Mouse (Mus musculus) left cerebral cortex, postnatal 4 days (tissue): Measurements from ENCODE around the gene Adgrl1. TPM values are rescaled to one million over a fixed set of nuclear protein-coding genes. Genes with fewer than 3 reads are reported as not detected.

Source experiments
- DNase-seq: peaks from one replicate; pipeline ENCODE4 v3.0.0-alpha.2; 2022
- intact Hi-C: fragments of 180-260 bp; cut with DNase I; formaldehyde crosslinking; loops from one replicate; pipeline ENCODE4 v1.15.1; 2025
- total RNA-seq, 2 experiments: library from RNA; stranded (reverse); gene quantifications; 2 replicates each; pipeline ENCODE4 v1.2.3; 2021

Gene Adgrl1
- 100 to 1,000 TPM; 398 to 418 TPM for total RNA-seq

DNA sequence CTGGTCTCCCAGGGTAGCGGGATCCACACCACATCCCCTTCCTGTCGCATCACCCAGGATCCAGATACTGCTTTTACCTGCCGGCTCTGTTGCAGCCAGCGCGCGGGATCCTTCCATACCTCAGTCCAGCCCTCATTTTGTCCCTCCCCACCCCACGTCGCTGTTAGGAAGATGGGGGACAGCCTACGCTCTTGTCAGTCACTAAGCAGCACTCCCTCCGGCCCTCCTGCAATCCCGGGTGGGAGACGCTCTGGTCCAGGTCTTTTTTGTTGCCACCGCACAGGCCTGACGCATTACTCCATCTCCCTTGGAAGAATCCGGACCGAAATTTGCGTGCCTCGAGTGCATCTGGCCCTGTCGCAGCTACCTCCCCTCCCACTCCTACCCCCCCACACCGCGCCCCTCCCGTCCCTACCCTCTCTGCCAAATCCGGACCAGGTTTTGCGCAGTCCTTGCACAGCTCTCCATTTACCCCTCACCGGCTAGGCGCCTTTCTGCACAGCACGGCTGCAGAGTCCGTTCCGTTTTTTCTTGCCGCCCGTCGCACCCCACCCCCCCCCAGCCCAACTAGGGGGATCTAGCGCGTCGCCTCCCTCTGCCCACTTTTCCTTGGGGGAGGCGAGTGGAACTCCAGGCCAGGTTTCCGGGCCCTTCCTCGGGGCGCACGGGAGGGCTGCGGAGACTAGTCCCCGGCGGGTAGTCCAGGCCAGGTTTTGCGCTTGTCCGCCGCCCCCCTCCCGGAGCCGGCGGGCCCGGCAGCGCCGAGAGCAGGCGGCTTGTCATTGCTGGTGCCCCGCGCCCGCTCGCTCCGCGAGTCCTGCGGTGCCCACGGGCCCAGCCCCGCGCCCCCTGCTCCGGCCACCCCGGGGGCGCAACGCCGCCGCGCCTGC, at the start of gene Adgrl1:
TSS of gene Adgrl1 (plus strand) at position 743 of the 890 bp plus-strand sequence.
- intact Hi-C loops: loop anchor here (5.0 kb wide), 1 partner anchor 117 kb away; no protein-coding TSS in a partner anchor

DNA sequence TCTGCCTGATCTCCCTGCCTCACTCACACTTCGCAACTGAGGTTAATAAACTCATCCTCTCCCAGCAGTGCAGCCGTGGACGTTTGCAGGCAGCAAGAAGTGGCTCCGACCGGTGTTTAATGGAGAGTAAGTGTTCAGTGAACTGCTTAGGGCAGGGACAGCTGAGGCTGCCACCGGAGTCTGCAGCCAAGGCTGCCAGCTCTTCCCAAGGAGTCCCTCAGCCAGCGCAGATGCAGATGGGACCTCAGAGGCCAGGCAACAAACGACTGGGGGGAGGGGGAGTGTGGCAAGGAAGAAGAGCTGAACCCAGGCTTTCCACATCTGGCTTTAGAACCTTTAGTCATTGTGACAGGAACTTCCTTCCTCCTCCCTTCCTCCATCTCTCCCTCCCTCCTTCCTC, 47.6 kb upstream of the Adgrl1 start:
- intact Hi-C loops: no loop called here

More for the DNA sequence above, at the start of gene Adgrl1:
- peak; percentile 98 for DNase-seq

DNA sequence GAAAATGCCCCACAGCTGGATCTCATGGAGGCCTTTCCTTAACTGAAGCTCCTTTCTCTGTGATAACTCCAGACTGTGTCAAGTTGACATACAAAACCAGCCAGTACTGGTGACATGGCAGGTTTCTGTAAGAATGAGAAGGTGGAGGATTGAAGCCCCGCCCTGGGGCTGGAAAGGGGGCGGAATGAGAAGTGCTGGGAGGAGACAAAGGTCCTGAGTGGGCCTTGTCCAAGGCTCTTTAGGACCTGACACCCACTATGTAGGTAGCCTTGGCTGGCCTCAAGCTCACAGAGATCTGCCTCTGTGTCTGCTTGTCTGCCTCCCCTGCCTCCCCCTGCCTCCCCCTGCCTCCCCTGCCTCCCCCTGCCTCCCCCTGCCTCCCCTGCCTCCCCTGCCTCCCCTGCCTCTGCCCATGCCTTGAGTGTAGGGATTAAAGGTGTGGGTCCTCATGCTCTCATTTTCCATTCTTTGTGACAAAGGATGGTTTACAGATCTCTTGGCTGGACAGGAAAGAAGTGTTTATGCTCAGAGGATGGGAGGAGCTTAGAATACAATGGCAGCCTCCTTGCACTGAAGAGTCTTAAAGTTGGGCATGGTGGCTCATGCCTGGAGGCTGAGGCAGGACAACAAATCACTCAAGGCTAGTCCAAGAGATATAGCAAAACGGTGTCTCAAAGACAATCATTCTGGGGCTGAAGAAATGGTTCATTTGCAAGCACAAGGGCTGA, 46.4 kb upstream of the Adgrl1 start:
- intact Hi-C loops: no loop called here
- DNase-seq: no peak

More for the DNA sequence above, 47.6 kb upstream of the Adgrl1 start:
- no peak for DNase-seq

DNA sequence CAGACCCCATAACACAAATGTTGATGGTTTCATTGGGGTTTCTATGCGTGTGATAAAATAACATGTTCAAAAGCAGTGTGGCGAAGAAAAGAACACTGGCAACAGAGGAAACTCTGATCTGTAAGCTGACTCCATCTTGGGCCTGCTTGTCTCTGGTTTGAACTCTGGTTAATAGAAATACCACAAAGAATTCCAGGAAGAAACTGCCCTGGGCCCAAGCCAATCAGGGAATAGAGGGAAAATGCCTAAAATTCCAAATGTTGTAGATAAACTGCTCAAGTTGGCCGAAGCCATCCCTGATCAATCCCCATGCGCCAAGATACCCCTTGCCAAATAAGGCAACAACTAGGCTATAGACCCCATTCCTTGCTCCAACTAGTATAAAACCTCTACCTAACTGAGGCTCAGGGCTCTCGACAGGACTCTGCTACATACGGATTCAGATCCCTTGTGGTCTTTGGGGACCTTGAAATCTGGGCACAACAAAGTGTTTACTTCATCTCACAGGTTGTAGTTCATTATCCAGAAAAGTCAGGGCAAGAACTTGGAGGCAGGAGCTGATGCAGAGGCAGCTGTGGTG, 43.3 kb upstream of the Adgrl1 start:
- intact Hi-C loops: no loop called here
- DNase-seq: no peak

- intact Hi-C loops: no loop called here
- no peak for DNase-seq
Observed at GRCm38 (mm10) chr8:83862439-83863268, 37.3 kb upstream of the Adgrl1 start.

DNA sequence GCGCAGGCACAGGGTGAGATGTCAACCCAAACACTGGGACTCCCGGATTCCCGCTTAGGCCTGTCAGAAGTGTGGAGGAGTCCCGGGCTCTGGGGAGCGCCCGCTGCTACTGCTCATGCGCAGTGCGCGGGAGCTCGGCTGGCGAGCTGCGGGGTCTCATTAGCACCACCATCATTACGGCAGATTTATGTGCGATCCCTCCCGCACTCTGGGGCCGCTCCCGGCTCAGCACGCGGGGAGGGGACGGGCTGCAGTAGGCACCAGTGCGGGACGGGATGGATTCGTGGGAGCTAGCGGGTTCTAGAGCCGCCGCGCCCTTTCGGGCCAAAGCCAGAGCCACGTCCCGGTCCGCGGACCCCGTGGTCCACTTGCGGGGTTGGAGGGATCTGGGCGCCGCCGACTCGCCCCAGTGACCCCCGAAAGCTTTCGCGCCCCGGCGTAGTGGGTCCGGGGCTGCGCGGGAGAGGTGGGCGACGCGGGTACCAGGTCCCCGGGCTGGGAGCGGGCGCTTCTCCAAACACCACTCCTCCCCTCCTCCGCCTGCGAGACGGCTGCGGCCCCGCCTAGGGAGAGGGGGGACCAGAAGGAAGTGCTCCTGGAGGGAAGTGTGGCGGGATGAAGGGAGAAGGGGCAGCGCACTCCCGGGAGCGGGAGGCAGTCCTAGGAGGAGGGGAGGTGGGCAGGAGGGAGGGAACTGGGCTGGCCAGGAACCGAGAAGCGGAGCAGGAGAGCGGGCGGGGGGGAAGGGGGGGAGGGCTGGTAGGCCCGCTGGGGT, 24.8 kb upstream of the Adgrl1 start:
- DNase-seq: peak; percentile 81
- intact Hi-C loops: no loop called here

GRCm38 (mm10) chr8:83875656-83876040, 24.3 kb upstream of the Adgrl1 start:
- peak; percentile 66 for DNase-seq

GRCm38 (mm10) chr8:83876080-83876837, 23.6 kb upstream of the Adgrl1 start:
- intact Hi-C loops: no loop called here

More at GRCm38 (mm10) chr8:83875656-83876040, 24.3 kb upstream of the Adgrl1 start:
- intact Hi-C loops: no loop called here

GRCm38 (mm10) chr8:83876838-83877223, 23.1 kb upstream of the Adgrl1 start:
- intact Hi-C loops: no loop called here
- peak; percentile 22 for DNase-seq

More at GRCm38 (mm10) chr8:83876080-83876837, 23.6 kb upstream of the Adgrl1 start:
- peak; percentile 61 for DNase-seq

GRCm38 (mm10) chr8:83888409-83888808, 11.5 kb upstream of the Adgrl1 start:
- intact Hi-C loops: no loop called here
- DNase-seq: no peak

DNA sequence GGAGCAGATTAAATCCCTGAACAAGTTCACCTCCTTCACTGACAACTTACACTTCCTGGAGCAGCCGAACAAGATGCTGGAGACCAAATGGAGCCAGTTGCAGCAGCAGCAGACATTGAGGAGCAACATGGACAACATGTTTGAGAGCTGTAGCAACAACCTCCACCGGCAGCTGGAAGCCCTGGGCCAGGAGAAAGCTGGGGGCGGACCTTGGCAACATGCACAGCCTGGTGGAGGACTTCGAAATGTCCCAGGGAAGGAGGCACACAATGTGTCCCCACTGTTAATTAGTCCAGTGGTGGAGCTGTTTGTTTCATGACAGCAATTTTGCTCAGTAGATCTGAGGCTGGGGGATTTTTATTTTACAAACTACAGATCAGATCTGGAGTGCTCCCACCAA, 7.8 kb upstream of the Adgrl1 start:
- intact Hi-C loops: no loop called here
- DNase-seq: no peak

DNA sequence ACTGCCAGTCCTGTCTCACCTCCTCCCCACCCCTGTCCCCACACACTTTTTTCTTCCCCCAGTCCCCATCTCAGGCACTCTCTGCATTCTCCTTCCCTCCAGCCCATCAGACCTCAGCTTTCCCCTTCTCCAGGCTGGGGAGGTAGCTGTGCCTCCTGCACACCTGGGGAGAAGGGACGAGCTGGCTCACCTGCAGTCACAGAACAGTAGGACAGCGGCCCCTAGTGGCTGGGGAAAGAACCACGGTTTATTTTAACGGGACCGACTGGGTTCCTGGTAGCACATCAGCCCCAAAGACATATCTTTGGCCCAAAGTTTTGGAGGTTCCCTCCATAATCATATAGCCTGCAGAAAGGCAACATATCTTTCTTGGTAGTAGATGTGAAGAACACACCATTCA, 6.0 kb upstream of the Adgrl1 start:
- intact Hi-C loops: no loop called here

DNA sequence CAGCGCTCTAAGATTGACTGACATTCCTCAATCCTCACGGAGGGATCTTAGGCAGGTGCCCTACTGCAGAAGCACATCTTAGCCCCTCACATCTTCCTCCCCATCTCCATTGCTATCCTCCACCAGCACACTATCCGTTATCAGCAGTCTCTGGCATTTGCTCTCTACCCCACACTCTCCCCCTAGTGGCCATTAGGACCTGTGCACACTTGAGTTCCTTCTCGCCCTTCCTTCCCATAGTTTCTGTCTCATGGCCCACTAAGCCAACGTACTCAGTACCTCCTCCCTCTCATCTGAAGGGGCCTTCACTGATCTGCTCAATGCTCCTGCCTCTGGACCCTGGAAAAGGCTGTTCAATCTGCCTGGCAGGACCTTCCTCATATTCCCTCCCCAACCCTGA, 4.0 kb upstream of the Adgrl1 start:
- DNase-seq: no peak
- intact Hi-C loops: loop anchor here (5.0 kb wide), 1 partner anchor 114 kb away; no protein-coding TSS in a partner anchor

More for the DNA sequence above, 6.0 kb upstream of the Adgrl1 start:
- DNase-seq: peak; percentile 76

DNA sequence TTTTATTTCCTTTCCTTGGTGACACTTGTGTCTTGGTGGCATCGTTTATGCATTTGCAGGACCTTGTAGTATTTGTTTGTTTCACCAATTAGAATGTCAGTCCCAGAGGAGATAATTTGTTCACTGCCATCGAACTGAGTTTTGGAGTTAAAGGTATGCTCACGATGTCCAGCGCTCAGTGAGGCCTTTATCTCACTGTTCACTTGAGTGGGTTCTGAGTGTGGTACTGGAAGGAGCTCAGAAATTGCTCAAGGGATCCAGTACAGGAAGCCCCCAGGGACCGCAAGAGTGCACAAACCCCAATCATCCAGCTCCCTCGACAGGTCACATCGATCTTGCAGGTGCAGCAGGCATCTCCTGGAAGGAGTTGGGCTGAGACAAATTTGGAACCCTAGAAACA, 3.4 kb upstream of the Adgrl1 start:
- DNase-seq: no peak

GRCm38 (mm10) chr8:83897211-83897610, 2.7 kb upstream of the Adgrl1 start:
- peak; percentile 83 for DNase-seq
- intact Hi-C loops: loop anchor here (5.0 kb wide), 1 partner anchor 115 kb away; no protein-coding TSS in a partner anchor

More for the DNA sequence above, 3.4 kb upstream of the Adgrl1 start:
- intact Hi-C loops: loop anchor here (5.0 kb wide), 1 partner anchor 114 kb away; no protein-coding TSS in a partner anchor

DNA sequence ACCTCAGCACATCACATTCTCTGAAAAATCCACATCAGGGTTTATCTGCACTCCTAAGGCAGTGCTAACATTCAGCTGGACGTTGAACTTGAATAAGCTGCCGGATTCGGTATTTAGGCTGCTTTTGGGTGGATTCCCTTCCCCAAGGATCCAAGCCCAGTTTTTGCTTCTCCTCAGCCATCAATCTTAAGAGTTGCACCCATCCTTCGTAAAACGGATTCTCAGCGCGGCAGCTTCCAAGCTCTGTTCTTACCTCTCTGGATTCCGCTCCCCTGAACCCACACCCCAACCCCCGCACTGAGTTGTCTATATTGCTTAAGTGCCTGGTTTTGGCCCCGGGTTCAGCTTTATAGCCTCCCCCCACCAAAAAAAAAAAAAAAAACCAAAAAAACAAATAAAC, 1.4 kb upstream of the Adgrl1 start:
- intact Hi-C loops: loop anchor here (5.0 kb wide), 1 partner anchor 116 kb away; no protein-coding TSS in a partner anchor
- DNase-seq: peak; percentile 30

DNA sequence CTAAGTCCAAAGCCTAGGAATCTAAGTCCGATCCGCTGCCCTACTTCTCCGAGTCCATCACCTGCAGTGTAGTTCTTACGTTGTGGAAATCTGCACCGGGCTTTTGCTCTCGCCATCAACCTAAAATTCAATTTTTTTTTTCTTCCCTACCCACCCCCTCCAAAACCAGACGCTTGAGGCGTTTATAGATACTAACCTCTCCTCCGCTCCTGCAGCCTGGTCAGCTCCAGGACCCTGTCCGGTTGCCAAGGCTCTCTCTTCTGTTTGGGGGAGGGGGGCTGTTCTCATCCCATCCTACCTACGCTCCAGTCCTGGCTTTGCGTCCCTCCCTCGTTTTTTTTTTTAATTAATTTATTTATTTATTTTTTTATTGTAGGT, 931 bp upstream of the Adgrl1 start:
- intact Hi-C loops: loop anchor here (5.0 kb wide), 1 partner anchor 117 kb away; no protein-coding TSS in a partner anchor
- peak; percentile 91 for DNase-seq

DNA sequence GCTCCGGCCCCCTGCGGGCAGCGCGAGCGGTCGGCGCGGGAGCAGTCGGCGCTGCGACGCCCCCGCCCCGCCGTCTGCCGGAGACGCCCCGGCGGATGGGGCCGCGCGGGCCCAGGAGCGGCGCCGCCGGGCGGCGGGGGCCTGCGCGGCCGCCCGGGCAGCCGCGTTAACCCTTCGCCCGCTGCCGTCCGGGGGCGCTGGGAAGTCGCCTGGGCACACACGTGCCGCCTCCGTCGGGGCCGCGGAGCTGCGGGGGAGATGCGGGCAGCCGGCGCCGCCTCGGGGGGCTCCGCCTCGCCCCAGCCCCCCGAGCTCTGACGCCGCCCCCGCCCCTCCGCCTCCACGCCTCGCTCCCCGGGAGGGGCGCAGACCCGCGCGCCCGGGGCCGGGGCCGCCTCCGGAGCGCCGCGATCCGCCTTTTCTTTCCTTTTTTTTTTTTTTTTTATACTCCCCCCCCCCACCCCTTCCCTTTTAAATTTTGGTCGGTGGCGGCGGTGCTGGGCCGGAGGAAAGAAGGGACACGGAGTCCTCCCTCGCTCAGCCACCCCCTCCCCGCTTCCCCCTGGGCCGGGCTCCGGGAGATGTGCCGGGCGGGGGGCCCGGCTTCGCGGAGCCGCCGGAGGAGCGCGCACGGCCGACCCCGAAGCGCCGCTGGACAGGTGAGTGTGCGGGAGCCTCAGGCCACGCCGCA, 506 bp downstream of the Adgrl1 start:
- DNase-seq: peak; percentile 51
- intact Hi-C loops: no loop called here
